15 mouse cellular contexts compared by ENCODE assay signal in genomic region chr4:48003456-48003855, GRCm38 (mm10). TPM values are rescaled to one million over a fixed set of nuclear protein-coding genes. Genes with fewer than 3 reads are reported as not detected.
A peak's percentile ranks its signal among the peaks of the same experiment; 100 is the strongest.
DNase-seq lines count a peak whose midpoint lies in the region; ATAC-seq lines count a peak whose summit lies in the region.
"Had no signal": no experiment of that assay in that cellular context is flagged by ENCODE, and none has a peak within 500 bp of the region (broad histone marks: within the 10 kb centered on the region; RNA-seq: fewer than 3 reads in every experiment).

No protein-coding gene starts in this region.

- DNase-seq in frontal cortex, postnatal 36 days (ENCODE audit: low spot score in 2 of 2) = peak; percentile 22 to 48
- DNase-seq in layer of hippocampus, adult 9-11 months = peak; percentile 93
- peak; percentile 20 to 36 for DNase-seq in left cerebral cortex, postnatal 10 days (ENCODE audit: extremely low spot score in 1 of 2, low spot score in 2 of 2)
- DNase-seq in telencephalon, adult 2 months (ENCODE audit: low read depth, low spot score) = peak; percentile 76
- no peak for DNase-seq in urinary bladder, postnatal 4 days (ENCODE audit: low spot score in 2 of 2)
- DNase-seq in liver, embryonic 11.5 days (ENCODE audit: low spot score) = no peak
- DNase-seq: heart, postnatal 14 days; lung, postnatal 14 days had no signal

- H3K9ac ChIP-seq in liver, embryonic 11.5 days (ENCODE audit: low read depth, low read length) = no peak overlapping the region
- H3K9ac ChIP-seq: hindbrain, embryonic 14.5 days; intestine, embryonic 15.5 days; limb, embryonic 12.5 days; liver, embryonic 15.5 days had no signal

- H3K4me2 ChIP-seq in liver, embryonic 11.5 days = no peak overlapping the region
- H3K4me2 ChIP-seq: heart, embryonic 11.5 days; hindbrain, embryonic 14.5 days; intestine, embryonic 15.5 days; limb, embryonic 12.5 days; liver, embryonic 15.5 days had no signal

- no peaks in the 10 kb centered on the region for H3K4me1 ChIP-seq in liver, embryonic 11.5 days (replicated peaks; ENCODE audit: control insufficient read depth, insufficient read depth, low read length)
- H3K4me1 ChIP-seq: intestine, embryonic 15.5 days; limb, embryonic 12.5 days; liver, embryonic 15.5 days had no signal

- no peak overlapping the region for H3K27ac ChIP-seq in liver, embryonic 11.5 days (ENCODE audit: low read depth, low read length)
- H3K27ac ChIP-seq: hindbrain, embryonic 14.5 days; intestine, embryonic 15.5 days; kidney, postnatal 0 days; limb, embryonic 12.5 days; liver, embryonic 15.5 days had no signal

- WGBS in liver, embryonic 11.5 days = 87% methylated on average over 3 of the region's 3 CpGs

- no peak for ATAC-seq in megakaryocyte, adult 5-6 weeks (ENCODE audit: poor library complexity, severe bottlenecking)
- no peak for ATAC-seq in liver, embryonic 11.5 days (replicated peaks; ENCODE audit: low FRiP score)
- ATAC-seq: intestine, embryonic 15.5 days had no signal

- no peaks in the 10 kb centered on the region for H3K36me3 ChIP-seq in liver, embryonic 11.5 days (ENCODE audit: control insufficient read depth, insufficient read depth, low read length)
- H3K36me3 ChIP-seq: intestine, embryonic 15.5 days; limb, embryonic 12.5 days; liver, embryonic 15.5 days had no signal

- H3K4me3 ChIP-seq in liver, embryonic 11.5 days (ENCODE audit: low read depth, low read length) = no peak overlapping the region
- H3K4me3 ChIP-seq: intestine, embryonic 15.5 days; limb, embryonic 12.5 days; liver, embryonic 15.5 days had no signal

- H3K27me3 ChIP-seq in liver, embryonic 11.5 days (replicated peaks; ENCODE audit: control insufficient read depth, insufficient read depth, low read length) = no peaks in the 10 kb centered on the region
- H3K27me3 ChIP-seq: intestine, embryonic 15.5 days; limb, embryonic 12.5 days; liver, embryonic 15.5 days had no signal

- intact Hi-C loops in left cerebral cortex, postnatal 10 days (cut with DNase I) = no loop called here

- H3K9me3 ChIP-seq in liver, embryonic 11.5 days (ENCODE audit: control insufficient read depth, low read length) = no peaks in the 10 kb centered on the region
- H3K9me3 ChIP-seq: intestine, embryonic 15.5 days; limb, embryonic 12.5 days; liver, embryonic 15.5 days had no signal

RNA-seq across cellular contexts. Expression of gene Nr4a3, which starts 41.5 kb away (rescaled TPM):
- total RNA-seq in left cerebral cortex, postnatal 10 days (2021) = 10 to 100 TPM; 23.8 to 28.3 TPM
- 1.6 and 2.4 TPM in 2 replicates for total RNA-seq in megakaryocyte, adult 5-6 weeks (2015)
- total RNA-seq in megakaryocyte, adult 5-6 weeks (2017) = 0.04 and 0.73 TPM in 2 replicates
- 0.04 TPM in 2 replicates for polyA plus RNA-seq in liver, embryonic 11.5 days (2014; fragmentation: Nextera tagmentation; extraction: Ambion mirVana)
- polyA plus RNA-seq: liver, embryonic 15.5 days had no signal

Comparison
In these comparisons a context has a peak if more than half of its experiments do, and no peak if none do; other contexts are left out.
1. DNase-seq: peak in frontal cortex, postnatal 36 days (2 of 2), layer of hippocampus, adult 9-11 months (single experiment), left cerebral cortex, postnatal 10 days (2 of 2) and telencephalon, adult 2 months (single experiment); none in urinary bladder, postnatal 4 days (0 of 2) and liver, embryonic 11.5 days (single experiment).
2. RNA of gene Nr4a3, which starts 41.5 kb away (total RNA-seq): 23.8 to 28.3 TPM in left cerebral cortex, postnatal 10 days; 0.04 to 2.4 TPM in megakaryocyte, adult 5-6 weeks; every median in the first group is over 4 times any median in the second.